Mouse (Mus musculus): ENCODE data around the gene Pde1a. TPM values are rescaled to one million over a fixed set of nuclear protein-coding genes. Genes with fewer than 3 reads are reported as not detected.

The Pde1a gene
- total RNA-seq, 2 experiments from 2014 or later = 144 to 149 TPM

- DNase-seq (ENCODE audit: extremely low spot score in 1 of 2, low spot score in 1 of 2) = no peak
These were observed 162.4 kb downstream of the Pde1a start for GRCm38 (mm10) chr2:79966681-79967506.

DNA sequence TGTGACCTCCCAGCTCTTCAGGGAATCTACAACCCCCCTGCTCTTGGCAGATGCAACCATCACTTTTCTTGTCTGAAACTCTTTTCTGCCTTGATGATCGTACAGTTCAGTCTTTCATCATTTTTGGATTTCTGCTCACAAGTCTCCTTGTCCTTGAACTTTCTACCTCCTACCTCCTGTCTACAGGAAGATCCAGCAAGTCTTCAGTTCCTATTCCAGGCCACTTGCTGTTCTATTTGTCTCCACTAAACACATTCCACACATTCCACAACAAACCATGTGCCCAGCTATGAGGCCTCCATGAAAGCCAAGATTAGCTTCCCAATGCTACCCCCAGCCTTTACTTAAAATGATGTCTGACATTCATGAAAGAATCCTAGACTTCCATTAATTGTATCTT lies 163.2 kb downstream of the Pde1a start:
- DNase-seq (ENCODE audit: extremely low spot score in 1 of 2, low spot score in 1 of 2) = no peak

DNA sequence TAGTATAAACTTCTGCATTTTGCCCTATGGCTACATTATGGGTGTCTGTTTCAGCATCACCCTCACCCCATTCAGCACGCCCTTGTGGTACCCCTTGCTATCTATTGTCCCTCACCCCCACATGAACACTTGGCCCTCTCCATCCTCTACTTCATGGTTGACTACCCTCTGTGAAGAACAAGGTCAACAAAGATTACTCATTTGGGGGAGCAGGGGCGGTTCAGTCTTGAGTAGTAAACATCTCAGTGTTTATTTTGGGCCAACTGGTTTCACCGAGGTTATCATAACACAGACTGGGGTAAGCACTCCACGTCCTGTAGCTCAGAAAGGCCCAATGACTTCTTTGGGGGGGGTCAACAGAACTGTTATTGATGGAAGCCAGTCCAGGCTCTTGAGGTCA lies 164.3 kb downstream of the Pde1a start:
- DNase-seq (ENCODE audit: extremely low spot score in 1 of 2, low spot score in 1 of 2) = no peak

- DNase-seq (ENCODE audit: extremely low spot score in 1 of 2, low spot score in 1 of 2) = no peak
These were observed 167.8 kb downstream of the Pde1a start for GRCm38 (mm10) chr2:79961421-79961820.

- DNase-seq (ENCODE audit: extremely low spot score in 1 of 2, low spot score in 1 of 2) = no peak
These were observed 171.5 kb downstream of the Pde1a start for GRCm38 (mm10) chr2:79957659-79958340.

- DNase-seq (ENCODE audit: extremely low spot score in 1 of 2, low spot score in 1 of 2) = no peak
These were observed 183.2 kb downstream of the Pde1a start for GRCm38 (mm10) chr2:79945898-79946675.

GRCm38 (mm10) chr2:79934660-79935059 lies 194.6 kb downstream of the Pde1a start:
- no peak for DNase-seq (ENCODE audit: extremely low spot score in 1 of 2, low spot score in 1 of 2)

DNA sequence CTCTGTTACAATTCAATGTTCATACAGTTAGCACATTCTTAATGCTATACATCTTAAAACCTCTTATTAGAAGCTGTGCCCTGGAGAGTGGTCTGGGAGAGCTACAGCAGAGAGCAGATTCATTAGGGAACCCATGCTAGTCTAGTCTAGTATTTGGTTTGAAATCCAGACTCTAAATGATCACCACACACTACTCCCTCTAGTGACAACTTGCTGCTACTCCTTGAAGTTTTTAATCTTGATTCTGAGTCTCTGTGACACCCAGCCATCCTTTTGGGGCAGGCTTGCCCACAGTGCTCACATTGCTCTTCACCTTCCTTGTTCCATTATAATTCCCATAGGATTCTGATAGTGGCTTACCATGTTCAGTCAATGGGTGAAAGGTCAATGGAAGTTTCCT lies 206.9 kb downstream of the Pde1a start:
- no peak for DNase-seq (ENCODE audit: extremely low spot score in 1 of 2, low spot score in 1 of 2)

DNA sequence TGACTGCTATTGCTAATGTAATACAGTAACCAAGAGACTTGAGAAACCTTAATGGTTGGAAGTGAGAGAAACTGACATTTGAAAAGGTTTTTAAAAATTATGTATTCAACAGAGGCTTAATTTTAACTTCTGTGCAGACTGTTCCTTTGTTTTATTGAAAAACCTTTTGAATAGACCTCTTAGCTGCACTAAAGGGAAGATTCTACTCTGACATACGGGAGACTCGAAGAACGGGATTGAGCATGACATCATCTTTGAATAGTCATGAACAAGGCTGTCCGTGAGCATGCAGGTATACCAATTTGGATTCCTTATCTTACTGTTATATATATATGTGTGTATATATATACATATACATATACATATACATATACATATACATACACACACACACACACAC lies 207.9 kb downstream of the Pde1a start:
- no peak for DNase-seq (ENCODE audit: extremely low spot score in 1 of 2, low spot score in 1 of 2)

GRCm38 (mm10) chr2:79920438-79920837 lies 208.8 kb downstream of the Pde1a start:
- no peak for DNase-seq (ENCODE audit: extremely low spot score in 1 of 2, low spot score in 1 of 2)

- no peak for DNase-seq (ENCODE audit: extremely low spot score in 1 of 2, low spot score in 1 of 2)
These were observed 227.3 kb downstream of the Pde1a start for GRCm38 (mm10) chr2:79901841-79902510.

DNA sequence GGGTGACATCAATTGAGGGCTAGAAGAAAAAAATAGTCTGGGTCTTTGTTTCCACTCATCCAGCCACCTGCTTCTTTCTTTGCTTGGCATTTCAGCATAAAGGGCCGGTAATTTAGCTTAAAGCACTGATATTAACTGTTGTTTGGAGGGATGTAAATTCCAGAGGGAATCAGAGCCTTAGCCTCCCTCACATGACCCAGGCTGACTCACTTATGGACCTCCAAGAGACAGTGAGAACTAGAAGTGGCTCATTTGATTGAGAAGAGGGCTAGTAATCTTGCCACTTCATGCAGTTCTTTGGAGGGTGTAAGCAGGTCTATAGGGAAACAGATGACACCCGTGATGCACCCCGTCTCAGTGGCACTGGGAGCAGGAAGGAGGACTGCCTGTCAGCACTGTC lies 230.7 kb downstream of the Pde1a start:
- no peak for DNase-seq (ENCODE audit: extremely low spot score in 1 of 2, low spot score in 1 of 2)

DNA sequence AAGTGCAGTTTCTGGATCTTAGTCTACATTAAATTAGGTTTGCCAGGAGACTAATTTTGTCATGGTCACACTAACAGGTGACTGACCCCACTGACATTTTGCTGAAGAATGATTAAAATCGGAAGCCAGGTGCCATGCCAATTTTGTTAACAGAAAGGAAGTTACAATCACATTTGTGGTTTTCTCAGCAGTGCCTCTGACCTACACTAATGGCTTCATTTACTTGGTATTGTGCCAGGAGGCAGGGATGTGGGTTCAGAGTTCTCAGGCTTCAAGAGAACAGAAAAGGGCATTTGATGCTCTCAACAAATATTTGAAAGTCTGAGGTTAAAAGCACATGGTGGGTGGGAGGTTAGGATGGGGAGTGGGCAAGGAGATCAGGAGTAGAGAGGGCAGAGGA lies 236.4 kb downstream of the Pde1a start:
- DNase-seq (ENCODE audit: extremely low spot score in 1 of 2, low spot score in 1 of 2) = no peak

- DNase-seq (ENCODE audit: extremely low spot score in 1 of 2, low spot score in 1 of 2) = peak; percentile 32 to 67
These were observed 237.3 kb downstream of the Pde1a start for GRCm38 (mm10) chr2:79891760-79892570.

DNA sequence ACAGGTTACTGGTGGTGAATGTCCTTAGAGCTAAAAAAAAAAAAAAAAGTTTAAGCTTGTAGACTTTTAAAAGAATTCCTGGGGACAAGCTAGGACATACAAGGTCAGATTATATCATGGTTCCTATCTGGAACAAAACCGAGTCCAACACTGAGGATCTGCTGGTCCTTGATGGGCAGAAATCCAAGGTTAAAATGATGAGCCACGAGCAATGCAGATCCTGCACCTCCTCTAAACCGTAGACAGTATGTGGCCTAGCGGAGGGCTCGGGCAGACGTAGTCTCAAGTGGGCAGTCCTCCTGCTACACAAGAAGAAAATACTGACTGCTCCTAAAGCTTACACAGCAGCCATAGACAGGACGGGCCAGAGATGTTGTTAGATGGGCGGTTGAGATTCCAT lies 238.5 kb downstream of the Pde1a start:
- DNase-seq (ENCODE audit: extremely low spot score in 1 of 2, low spot score in 1 of 2) = no peak

DNA sequence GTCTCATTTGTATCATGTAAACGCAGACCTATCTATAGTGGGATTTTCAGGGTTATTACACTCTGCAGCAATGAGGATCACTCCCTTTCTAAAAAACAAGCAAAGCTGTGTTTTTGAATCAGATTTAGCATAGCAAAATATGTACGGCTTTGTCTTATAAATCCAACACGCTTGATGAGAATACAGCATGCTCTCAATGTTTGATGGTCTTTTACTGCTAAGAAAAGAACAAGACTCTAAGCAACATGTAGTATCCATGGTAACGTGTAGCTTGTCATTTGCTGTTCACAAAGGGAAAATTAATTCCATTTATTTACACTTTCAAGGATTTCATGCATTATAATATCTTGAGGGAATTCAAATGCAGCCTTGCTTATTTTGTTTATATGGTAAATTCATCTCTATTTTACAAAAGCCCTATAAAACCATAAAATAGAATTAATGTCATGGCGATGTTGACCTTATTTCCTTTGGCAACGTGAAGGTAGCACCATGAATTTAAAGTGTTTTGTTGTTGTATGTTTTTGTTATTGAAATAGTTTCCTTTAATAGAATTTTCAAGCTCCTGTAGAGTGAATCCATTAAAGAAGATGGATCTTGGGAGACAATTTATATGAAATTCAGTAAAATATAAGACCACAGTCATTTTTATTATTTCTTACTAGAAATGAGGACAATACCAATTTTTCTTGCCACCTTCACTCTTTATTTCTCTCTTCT lies 245.5 kb downstream of the Pde1a start:
- no peak for DNase-seq (ENCODE audit: extremely low spot score in 1 of 2, low spot score in 1 of 2)

GRCm38 (mm10) chr2:79883210-79883609 lies 246.0 kb downstream of the Pde1a start:
- DNase-seq (ENCODE audit: extremely low spot score in 1 of 2, low spot score in 1 of 2) = no peak

- peak in 1 of 2 experiments; percentile 13 for DNase-seq (ENCODE audit: extremely low spot score in 1 of 2, low spot score in 1 of 2)
These were observed 263.8 kb downstream of the Pde1a start for GRCm38 (mm10) chr2:79865275-79865999.
